Mouse (Mus musculus) intestine, postnatal 0 days (tissue): Measurements from ENCODE around the gene Trir. TPM values are rescaled to one million over a fixed set of nuclear protein-coding genes. Genes with fewer than 3 reads are reported as not detected.

ENCODE experiments used
- ATAC-seq: fragments of 200-750 bp; cut with Nextera tagmentation; 2 replicates; pipeline ENCODE4 v1.8.0; 2017; ENCODE audit warnings: mild to moderate bottlenecking, moderate TSS enrichment, moderate library complexity
- H3K27ac ChIP-seq: fragments of 300-500 bp; sonication (generic); 2 replicates; pipeline ENCODE4 v1.5.1; 2014; ENCODE audit warnings: mild to moderate bottlenecking, low read depth, low read length, moderate library complexity
- H3K27me3 ChIP-seq: fragments of 300-500 bp; sonication (generic); replicated peaks from 2 replicates; pipeline ENCODE4 v1.6.1; 2014; ENCODE audit warnings: low read length, mixed read lengths; ENCODE audit not compliant: control insufficient read depth, insufficient read depth
- H3K36me3 ChIP-seq: fragments of 300-500 bp; sonication (generic); 2 replicates; pipeline ENCODE4 v1.6.1; 2014; ENCODE audit warnings: mild to moderate bottlenecking, moderate library complexity; ENCODE audit not compliant: control insufficient read depth, insufficient read depth
- H3K4me1 ChIP-seq: fragments of 300-500 bp; sonication (generic); replicated peaks from 2 replicates; pipeline ENCODE4 v1.6.1; 2014; ENCODE audit warnings: antibody characterized with exemption, low read length, mixed read lengths; ENCODE audit not compliant: control insufficient read depth, insufficient read depth
- H3K4me2 ChIP-seq: fragments of 300-500 bp; sonication (generic); replicated peaks from 2 replicates; pipeline ENCODE4 v1.6.1; 2014; ENCODE audit warnings: low read depth, mild to moderate bottlenecking, moderate library complexity
- H3K4me3 ChIP-seq: fragments of 300-500 bp; sonication (generic); 2 replicates; pipeline ENCODE4 v1.5.1; 2014; ENCODE audit warnings: low read depth, low read length
- H3K9ac ChIP-seq: fragments of 300-500 bp; sonication (generic); 2 replicates; pipeline ENCODE4 v1.6.1; 2014; ENCODE audit warnings: mild to moderate bottlenecking, low read depth, low read length
- H3K9me3 ChIP-seq: fragments of 300-500 bp; sonication (generic); 2 replicates; pipeline ENCODE4 v1.6.1; 2016; ENCODE audit warnings: mixed run types; ENCODE audit not compliant: control insufficient read depth
- CTCF ChIP-seq: sonication (generic); IDR thresholded peaks from 2 replicates; pipeline ENCODE4 v1.5.1; 2016; ENCODE audit warnings: low read depth, mild to moderate bottlenecking, control low read depth, antibody characterized with exemption, moderate library complexity
- WGBS: fragments of 180-500 bp; shearing (Covaris S2); extraction: QIAGEN DNeasy Blood & Tissue Kit; methylation state at CpG from one replicate; pipeline ENCODE4 v1.1.7; 2014; 5-methylcytosine and 5-hydroxymethylcytosine counted together
- polyA plus RNA-seq: library from polyadenylated mRNA; unstranded; fragments of >200 nt; fragmentation: Nextera tagmentation; extraction: Ambion mirVana; gene quantifications from 2 replicates; pipeline ENCODE4 v1.2.1, GENCODE M21; 2015

The Trir gene
- polyA plus RNA-seq, 1 experiment from 2014 or later: 121 TPM

DNA sequence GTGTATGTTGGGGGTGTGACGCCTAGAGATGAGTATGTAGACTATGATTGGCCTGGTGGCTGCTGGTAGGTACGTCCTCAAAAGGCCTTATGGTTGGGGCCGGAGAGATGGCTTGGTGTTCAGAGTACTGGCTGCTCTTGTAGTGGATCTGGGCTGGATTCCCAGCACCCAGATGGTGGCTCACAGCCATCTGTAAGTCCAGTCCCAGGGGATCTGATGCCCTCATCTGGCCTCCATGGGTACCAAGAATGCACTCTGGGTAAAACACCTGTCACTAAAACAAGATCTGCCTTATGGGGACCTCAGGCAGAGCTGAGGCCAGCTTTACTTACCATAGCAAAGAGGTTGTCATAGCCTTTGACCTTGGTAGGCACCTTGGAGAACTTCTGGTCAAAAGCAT is 2.8 kb upstream of the Trir start:
- no peak overlapping the region for H3K9ac ChIP-seq

DNA sequence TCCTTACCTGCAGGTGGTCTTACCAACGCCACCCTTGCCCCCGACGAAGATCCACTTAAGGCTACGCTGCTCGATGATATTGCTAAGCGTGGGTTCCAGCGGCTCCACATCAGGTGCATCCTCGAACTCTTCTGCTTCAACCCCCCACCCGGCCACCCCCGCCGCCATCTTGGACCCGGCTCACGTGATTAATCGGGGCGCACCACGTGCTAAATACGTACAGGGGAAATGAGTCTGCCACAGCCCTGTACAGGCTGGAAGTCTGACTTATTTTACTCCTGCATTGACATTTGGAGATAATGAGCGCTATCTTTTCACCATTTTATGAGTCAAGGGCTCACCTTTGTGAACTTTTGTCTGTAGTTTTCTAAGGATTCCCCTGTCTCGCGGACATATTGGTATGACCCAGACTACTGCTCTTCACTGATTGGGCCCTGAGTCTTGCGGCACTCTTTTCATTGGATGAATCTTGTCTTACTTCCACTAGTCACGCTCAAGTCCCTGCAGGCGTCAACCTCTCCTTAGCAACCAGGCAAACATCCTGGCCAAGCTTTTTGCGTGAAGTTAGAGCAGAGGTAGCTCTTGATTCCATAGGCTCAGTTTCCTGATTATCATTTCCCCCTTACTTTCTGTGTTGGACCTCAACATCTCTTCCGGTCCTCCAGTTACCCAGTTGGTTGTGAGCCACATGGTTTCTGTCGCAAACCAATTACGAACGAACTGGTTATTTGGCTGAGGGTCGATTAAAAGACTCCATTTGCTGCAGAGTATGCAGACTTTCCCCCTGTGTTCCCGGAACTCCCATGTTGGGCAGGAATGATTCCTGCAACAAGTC is 1.3 kb upstream of the Trir start, which contains the start of gene Asna1:
TSS of gene Asna1 (minus strand) at position 184 of the 835 bp plus-strand sequence.
- Histone ChIP-seq H3K4me2 (peak within 1 kb of the TSS; percentile 91), H3K36me3 (peaks cover 33% of the 10 kb centered on the region), H3K9me3 (no peaks in the 10 kb centered on the region), H3K27me3 (no peaks in the 10 kb centered on the region), H3K4me1 (0 out of 2 replicates have a peak, but pooled peaks cover 5% of the 10 kb centered on the region), H3K4me3 (peak within 1 kb of the TSS; percentile 87), H3K9ac (peak within 1 kb of the TSS; percentile 72), H3K27ac (peak within 1 kb of the TSS; percentile 74)
- WGBS: 2% methylated on average over 30 of the region's 30 CpGs
- peak; percentile 89 for ATAC-seq
- TF ChIP-seq CTCF: no peak

More for the DNA sequence above, 2.8 kb upstream of the Trir start:
- no peaks in the 10 kb centered on the region for H3K9me3 ChIP-seq
- peak overlapping the region; percentile 91; the same call in 1 of the 2 replicates for H3K4me2 ChIP-seq
- ATAC-seq: no peak
- peaks cover 40% of the 10 kb centered on the region for H3K36me3 ChIP-seq
- no peak overlapping the region; the same call in 1 of the 2 replicates for H3K4me3 ChIP-seq
- no peaks in the 10 kb centered on the region for H3K27me3 ChIP-seq
- 94% methylated on average over 3 of the region's 3 CpGs for WGBS
- TF ChIP-seq CTCF: no peak
- H3K4me1 ChIP-seq: 0 out of 2 replicates have a peak, but pooled peaks cover 5% of the 10 kb centered on the region
- H3K27ac ChIP-seq: no peak overlapping the region

DNA sequence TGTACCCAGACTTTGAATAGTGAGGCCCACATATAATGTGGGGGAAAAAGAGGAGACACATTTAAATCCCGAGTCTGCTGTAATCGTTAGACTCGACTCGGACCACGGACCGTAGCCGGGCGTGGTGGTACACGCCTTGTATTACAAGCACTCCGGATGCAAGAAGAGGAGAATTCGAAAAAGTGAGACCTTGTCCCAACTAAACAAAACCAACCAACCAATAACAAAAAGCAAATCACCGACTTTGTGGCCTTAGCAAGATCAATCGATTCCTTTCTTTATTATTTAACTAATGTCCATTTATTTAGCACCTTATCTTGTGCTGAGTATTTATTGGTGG is 863 bp downstream of the Trir start:
- peak overlapping the region; percentile 91 for H3K4me2 ChIP-seq
- 1% methylated on average over 13 of the region's 13 CpGs for WGBS
- no peaks in the 10 kb centered on the region for H3K9me3 ChIP-seq
- H3K4me3 ChIP-seq: peak overlapping the region; percentile 99
- 0 out of 2 replicates have a peak, but pooled peaks cover 5% of the 10 kb centered on the region for H3K4me1 ChIP-seq
- no peaks in the 10 kb centered on the region for H3K27me3 ChIP-seq
- TF ChIP-seq CTCF: no peak
- ATAC-seq: no peak
- peak overlapping the region; percentile 93 for H3K27ac ChIP-seq
- peaks cover 35% of the 10 kb centered on the region for H3K36me3 ChIP-seq
- peak overlapping the region; percentile 96 for H3K9ac ChIP-seq

DNA sequence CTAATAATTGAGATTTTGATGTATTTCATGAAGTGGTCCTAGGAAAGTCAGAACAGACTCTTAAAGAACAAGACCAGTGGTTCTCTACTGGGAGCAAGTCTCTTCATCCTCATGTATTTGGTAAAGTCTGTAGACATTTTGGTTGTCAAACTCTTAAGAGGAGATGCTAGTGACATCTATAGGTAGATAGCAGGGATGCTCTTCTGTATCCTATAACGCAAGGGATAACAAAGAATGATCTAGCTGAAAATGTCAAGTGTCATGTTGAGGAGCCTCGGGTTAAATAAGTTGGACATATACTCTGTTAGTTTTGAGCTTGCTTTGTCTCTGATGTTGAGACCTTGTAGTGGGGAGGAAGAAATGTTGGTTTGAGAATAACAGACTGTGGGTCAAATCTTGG is 1.3 kb downstream of the Trir start:
- Histone ChIP-seq H3K4me3 (peak overlapping the region; percentile 99), H3K9ac (peak overlapping the region; percentile 96), H3K4me2 (peak overlapping the region; percentile 91), H3K36me3 (peaks cover 33% of the 10 kb centered on the region), H3K27ac (no peak overlapping the region), H3K27me3 (no peaks in the 10 kb centered on the region), H3K9me3 (no peaks in the 10 kb centered on the region), H3K4me1 (0 out of 2 replicates have a peak, but pooled peaks cover 5% of the 10 kb centered on the region)
- no peak for ATAC-seq
- WGBS: 7% methylated on average over 2 of the region's 2 CpGs
- TF ChIP-seq CTCF: peak; percentile 36; the same call in 1 of the 2 replicates

DNA sequence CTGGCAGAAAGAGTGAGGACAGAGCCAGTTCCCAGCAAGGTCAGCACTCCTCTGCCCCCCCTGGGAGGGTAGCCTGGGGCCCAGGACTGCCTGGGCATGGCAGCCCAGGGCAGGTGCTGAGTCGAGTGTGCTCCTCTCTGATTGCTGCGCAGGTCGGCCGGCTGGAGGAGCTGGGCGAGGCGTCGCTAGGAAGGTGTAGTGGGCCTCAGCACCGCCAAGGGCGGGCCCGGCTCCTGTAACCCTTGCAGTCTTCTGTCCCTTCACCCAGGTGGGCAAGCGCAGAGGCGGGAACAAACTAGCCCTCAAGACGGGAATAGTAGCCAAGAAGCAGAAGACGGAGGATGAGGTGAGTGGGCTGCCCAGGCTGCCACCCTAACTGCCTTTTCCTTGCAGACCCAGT is 2.6 kb downstream of the Trir start:
- H3K9ac ChIP-seq: no peak overlapping the region

DNA sequence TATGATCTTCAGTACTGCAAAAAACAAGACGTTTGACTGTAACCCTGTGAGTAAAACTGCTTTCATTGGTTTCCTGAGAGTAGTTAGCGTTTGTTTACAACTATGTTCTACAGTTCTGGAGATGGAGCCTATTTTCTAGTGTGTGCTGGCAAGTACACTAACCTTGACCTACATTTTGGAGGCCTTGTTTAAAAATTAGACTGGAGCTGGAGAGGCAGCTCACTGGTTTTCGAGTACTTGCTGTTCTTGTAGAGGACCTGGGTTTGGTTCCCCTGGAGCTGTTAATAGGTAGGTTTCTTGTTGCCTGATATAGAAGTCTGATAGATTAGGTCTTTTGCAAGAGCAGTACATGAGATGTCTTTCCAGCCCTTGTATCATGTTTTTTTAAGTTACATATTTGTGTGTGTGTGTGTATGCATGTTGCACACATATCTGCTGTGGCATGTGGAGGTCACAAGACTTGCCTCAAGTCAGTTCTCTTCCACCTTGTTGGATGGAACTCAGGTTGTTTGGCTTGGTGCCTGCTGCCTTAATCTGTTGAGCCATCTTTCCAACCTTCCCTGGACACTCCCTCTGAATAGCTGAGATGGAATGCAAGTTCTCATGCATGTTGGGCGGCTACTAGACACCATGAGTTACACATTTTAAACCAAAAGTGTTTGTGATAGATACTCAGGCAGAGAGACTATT is 6.1 kb downstream of the Trir start:
- Histone ChIP-seq H3K9me3 (no peaks in the 10 kb centered on the region), H3K36me3 (peaks cover 21% of the 10 kb centered on the region), H3K27ac (no peak overlapping the region), H3K9ac (no peak overlapping the region), H3K4me2 (no peak overlapping the region), H3K27me3 (no peaks in the 10 kb centered on the region), H3K4me1 (peaks cover 6% of the 10 kb centered on the region; the same call in 1 of the 2 replicates), H3K4me3 (no peak overlapping the region)
- no peak for TF ChIP-seq CTCF
- 71% methylated on average over 4 of the region's 4 CpGs for WGBS
- no peak for ATAC-seq

More for the DNA sequence above, 2.6 kb downstream of the Trir start:
- 57% methylated on average over 14 of the region's 14 CpGs for WGBS
- ATAC-seq: no peak
- no peaks in the 10 kb centered on the region for H3K27me3 ChIP-seq
- no peak for TF ChIP-seq CTCF
- H3K4me2 ChIP-seq: peak overlapping the region; percentile 91
- H3K4me1 ChIP-seq: 0 out of 2 replicates have a peak, but pooled peaks cover 5% of the 10 kb centered on the region
- H3K27ac ChIP-seq: peak overlapping the region; percentile 41; the same call in 1 of the 2 replicates
- no peaks in the 10 kb centered on the region for H3K9me3 ChIP-seq
- peaks cover 21% of the 10 kb centered on the region for H3K36me3 ChIP-seq
- 0 out of 2 replicates have a peak overlapping the region, but pooled peaks have one; percentile 99 for H3K4me3 ChIP-seq
